Mouse (Mus musculus) ES-E14 (cell line): ENCODE data around the gene Hscb. TPM values are rescaled to one million over a fixed set of nuclear protein-coding genes. Genes with fewer than 3 reads are reported as not detected.
A peak's percentile ranks its signal among the peaks of the same experiment; 100 is the strongest.

ENCODE experiments used
- DNase-seq: peaks from one replicate; pipeline ENCODE4 v3.0.0-alpha.2; 2013; ENCODE audit warnings: low read depth, low spot score
- H3K27ac ChIP-seq: 2 replicates; pipeline ENCODE4 v1.5.1; 2012; ENCODE audit warnings: low read depth, mild to moderate bottlenecking, low read length, moderate library complexity, mixed read lengths; ENCODE audit not compliant: poor library complexity, insufficient read depth, severe bottlenecking
- H3K36me3 ChIP-seq: 2 replicates; pipeline ENCODE4 v1.6.1; 2012; ENCODE audit warnings: mild to moderate bottlenecking, low read length, moderate library complexity, mixed read lengths; ENCODE audit not compliant: control insufficient read depth, poor library complexity, insufficient read depth, severe bottlenecking
- H3K4me1 ChIP-seq, 2 experiments: fragments of 150-350 bp in 1 of 2; sonication (generic) in 1 of 2; 2 replicates each; pipeline ENCODE4 v1.6.1; 2012; ENCODE audit warnings: low read length in 2 of 2, mild to moderate bottlenecking in 1 of 2, mixed read lengths in 1 of 2; ENCODE audit not compliant: control insufficient read depth in 2 of 2, insufficient read depth in 2 of 2, poor library complexity in 1 of 2
- H3K4me3 ChIP-seq, 2 experiments: fragments of 150-350 bp in 1 of 2; sonication (generic) in 1 of 2; 2 replicates each; pipeline ENCODE4 v1.5.1; 2012; ENCODE audit warnings: low read length in 2 of 2, low read depth in 1 of 2, mild to moderate bottlenecking in 1 of 2, mixed read lengths in 1 of 2; ENCODE audit not compliant: insufficient read depth in 1 of 2, poor library complexity in 1 of 2, severe bottlenecking in 1 of 2
- H3K9ac ChIP-seq: 2 replicates; pipeline ENCODE4 v1.6.1; 2012; ENCODE audit warnings: low read depth, mild to moderate bottlenecking, low read length, mixed read lengths; ENCODE audit not compliant: poor library complexity, insufficient read depth, severe bottlenecking
- H3K9me3 ChIP-seq: fragments of 150-350 bp; sonication (generic); 2 replicates; pipeline ENCODE4 v1.6.1; 2012; ENCODE audit warnings: low read depth, mild to moderate bottlenecking, low read length; ENCODE audit not compliant: control insufficient read depth, insufficient read depth
- CHD2 ChIP-seq: IDR thresholded peaks from 2 replicates; pipeline ENCODE4 v1.6.1; 2014; ENCODE audit warnings: mild to moderate bottlenecking, low read depth, low read length, inconsistent platforms
- HCFC1 ChIP-seq: IDR thresholded peaks from 2 replicates; pipeline ENCODE4 v1.6.1; 2012; ENCODE audit warnings: low read length, inconsistent platforms, borderline replicate concordance; ENCODE audit not compliant: insufficient read depth
- MAFK ChIP-seq: IDR thresholded peaks from 2 replicates; pipeline ENCODE4 v1.6.1; 2014; ENCODE audit warnings: mild to moderate bottlenecking, low read depth, low read length, inconsistent platforms; ENCODE audit not compliant: insufficient read depth
- ZC3H11A ChIP-seq: IDR thresholded peaks from 2 replicates; pipeline ENCODE4 v1.6.1; 2012; ENCODE audit warnings: low read depth, mild to moderate bottlenecking, inconsistent platforms, low read length, borderline replicate concordance
- ZNF384 ChIP-seq: IDR thresholded peaks from 2 replicates; pipeline ENCODE4 v1.6.1; 2012; ENCODE audit warnings: low read depth, low read length, inconsistent platforms
- in situ Hi-C, 2 experiments: fragments of 600-800 bp; cut with MboI; formaldehyde crosslinking; loops; one replicate each; pipeline ENCODE4 v1.15.1; 2025; ENCODE audit warnings: low sequenced_read_pairs in 2 of 2, inconsistent platforms in 1 of 2; ENCODE audit not compliant: unreplicated experiment in 2 of 2
- total RNA-seq: library from RNA; depleted of rRNA; stranded (reverse); fragments of 300-350 nt; gene quantifications from 2 replicates; pipeline ENCODE4 v1.2.3, GENCODE M21; 2012; rRNA removed

Gene Hscb
- total RNA-seq, 1 experiment, result 22.9 TPM

DNA sequence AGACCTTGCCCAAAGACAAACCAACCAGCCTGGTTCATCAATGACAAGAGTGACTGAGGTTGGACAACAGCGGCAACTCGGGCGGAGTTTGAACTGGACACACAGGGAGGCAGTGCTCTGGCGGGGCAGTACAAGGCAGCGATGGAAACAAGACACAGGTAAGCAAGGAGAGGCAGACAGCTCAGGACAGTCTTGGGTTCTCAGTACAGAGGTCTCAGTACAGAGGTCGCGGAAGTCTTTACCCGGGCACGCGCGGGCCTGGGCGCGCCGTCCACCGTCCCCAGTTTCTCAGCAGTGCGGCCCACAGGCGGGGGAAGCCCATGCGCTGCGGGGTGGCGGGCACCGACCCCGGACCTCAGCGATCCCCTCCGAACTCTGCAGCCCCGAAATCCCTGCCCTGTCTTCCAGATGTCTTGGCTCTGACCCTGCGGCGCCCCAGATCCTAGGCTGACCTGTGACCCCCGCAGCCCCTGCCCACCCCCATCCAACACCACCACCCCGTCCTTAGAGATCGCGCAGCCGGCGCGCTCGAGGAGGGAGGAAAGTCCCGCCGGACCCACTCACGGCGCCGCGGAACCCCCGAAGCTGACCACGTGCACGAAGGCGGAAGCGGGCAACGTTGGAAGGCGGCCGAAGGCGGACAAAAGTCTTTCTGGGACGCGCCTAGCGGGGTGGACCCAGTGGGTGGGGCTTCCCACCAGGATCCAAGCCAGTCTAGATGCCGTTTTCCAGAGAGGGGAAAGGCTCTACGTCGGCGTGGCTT, 59.4 kb downstream of the Hscb start, which contains the start of gene Pus1:
Gene Pus1 (minus strand): TSS at position 662 of the 763 bp plus-strand sequence.
- Histone ChIP-seq H3K4me1 (peaks cover 0 to 6% of the 10 kb centered on the region in 2 experiments; a peak in 1 of 4 replicates), H3K9me3 (no peaks in the 10 kb centered on the region), H3K9ac (peak within 1 kb of the TSS; percentile 89), H3K27ac (no peak within 1 kb of the TSS; the same call in 1 of the 2 replicates), H3K36me3 (peaks cover 23% of the 10 kb centered on the region), H3K4me3 (peak within 1 kb of the TSS; percentile 77 to 95)
- in situ Hi-C loops, result no loop called here
- TF ChIP-seq MAFK, result no peak
- peak; percentile 71; the same call in 1 of the 2 replicates for TF ChIP-seq HCFC1
- peak; percentile 94; the same call in 1 of the 2 replicates for TF ChIP-seq ZNF384
- TF ChIP-seq CHD2, result no peak
- no peak for TF ChIP-seq ZC3H11A
- peak; percentile 85 for DNase-seq

GRCm38 (mm10) chr5:110779276-110779997, 60.1 kb downstream of the Hscb start:
- in situ Hi-C loops, result no loop called here
- Histone ChIP-seq H3K36me3 (peaks cover 28% of the 10 kb centered on the region), H3K27ac (no peak overlapping the region), H3K9ac (peak overlapping the region; percentile 89), H3K4me3 (peak overlapping the region; percentile 77 to 95), H3K9me3 (no peaks in the 10 kb centered on the region), H3K4me1 (peaks cover 0 to 13% of the 10 kb centered on the region in 2 experiments; a peak in 1 of 4 replicates)
- DNase-seq, result no peak
- no peak for TF ChIP-seq CHD2
- TF ChIP-seq ZNF384, result no peak; the same call in 1 of the 2 replicates

Other genes starting within 250 kb of the Hscb start
- 75.0 and 79.4 TPM in 2 replicates for gene Noc4l, start 186.4 kb downstream of the Hscb start, total RNA-seq
- 32.4 and 61.1 TPM in 2 replicates for gene Ddx51, start 186.3 kb downstream of the Hscb start, total RNA-seq
- 56.7 and 62.2 TPM in 2 replicates for gene Ep400, start 69.1 kb downstream of the Hscb start, total RNA-seq
- 62.1 and 68.2 TPM in 2 replicates for gene Pus1, start 59.1 kb downstream of the Hscb start, total RNA-seq
- 82.7 and 136 TPM in 2 replicates for gene Ulk1, start 29.7 kb downstream of the Hscb start, total RNA-seq
- gene Chek2, start 202 bp upstream of the Hscb start, total RNA-seq, result 43.4 and 46.6 TPM in 2 replicates
- 5.2 and 5.8 TPM in 2 replicates for gene Ttc28, start 40.0 kb upstream of the Hscb start, total RNA-seq